Mouse (Mus musculus): ENCODE results near the gene Mrps18a.

The Mrps18a gene

DNA sequence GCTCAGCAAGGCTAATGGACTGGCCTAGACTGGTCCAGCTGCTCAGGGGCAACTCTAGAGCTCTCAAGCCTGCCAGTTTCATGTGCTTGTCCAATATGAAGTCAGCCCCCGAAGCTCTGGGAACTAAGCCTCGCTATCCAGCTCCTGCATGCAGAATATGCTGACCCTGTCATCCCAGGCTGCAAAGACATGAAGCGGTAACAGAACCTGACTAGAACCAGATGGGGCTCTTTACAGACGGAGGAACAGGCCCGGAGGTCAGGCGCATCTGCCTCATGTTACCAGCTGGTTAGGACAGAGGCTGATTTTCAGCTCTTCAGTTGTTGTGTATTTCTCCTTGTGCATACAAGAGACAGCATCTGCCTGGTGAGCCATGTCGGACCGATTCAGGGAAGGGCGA is 8.9 kb upstream of the Mrps18a start:
- in situ Hi-C loops (cut with MboI, MseI), result no loop called here

DNA sequence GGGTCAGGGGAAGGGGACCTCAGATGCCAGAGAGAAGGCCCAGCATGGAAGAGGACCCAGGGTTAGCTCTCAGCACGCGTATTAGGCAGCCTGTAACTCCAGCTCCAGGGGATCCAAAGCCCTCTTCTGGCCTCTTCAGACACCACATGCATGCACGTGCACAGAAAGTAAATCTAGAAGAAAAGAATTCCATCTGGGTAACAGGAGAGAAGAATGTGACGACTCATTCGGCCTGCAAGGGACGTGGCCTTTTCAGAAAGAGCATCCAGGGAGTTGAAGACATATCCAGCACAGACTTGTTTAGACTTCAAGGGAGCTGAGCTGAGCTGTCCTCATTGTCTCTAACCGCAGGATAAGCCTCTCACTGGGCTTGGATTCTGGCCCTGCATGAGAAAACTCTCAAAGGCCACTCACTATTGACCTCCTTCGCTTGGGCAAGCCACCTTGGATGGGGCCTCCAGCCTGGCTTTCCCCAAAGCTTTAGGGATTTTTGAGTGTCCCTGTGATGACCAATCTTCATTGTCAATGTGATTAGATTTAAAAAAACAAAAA is 8.1 kb upstream of the Mrps18a start:
- in situ Hi-C loops (cut with MboI, MseI), result no loop called here

DNA sequence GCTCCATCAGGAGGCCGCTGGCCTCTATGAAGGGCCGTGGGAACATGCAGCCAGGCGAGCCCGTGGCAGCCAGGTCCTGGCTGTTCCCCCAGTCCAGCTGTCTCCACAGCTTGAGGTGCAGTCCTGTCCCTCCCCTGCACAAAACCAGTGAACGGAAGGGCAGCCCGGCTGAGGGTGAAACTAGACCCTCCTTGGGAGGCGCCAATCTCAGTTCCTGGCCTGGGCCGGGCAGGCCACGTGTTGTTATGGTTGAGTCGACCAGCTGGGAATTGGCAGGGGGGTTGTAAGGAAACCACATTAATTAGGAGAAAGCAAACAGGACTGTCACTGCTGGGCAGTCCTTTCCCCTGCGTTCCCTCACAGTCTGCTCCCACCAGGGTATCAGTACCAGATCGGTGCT is 6.3 kb upstream of the Mrps18a start:
- in situ Hi-C loops (cut with MboI, MseI), result no loop called here

DNA sequence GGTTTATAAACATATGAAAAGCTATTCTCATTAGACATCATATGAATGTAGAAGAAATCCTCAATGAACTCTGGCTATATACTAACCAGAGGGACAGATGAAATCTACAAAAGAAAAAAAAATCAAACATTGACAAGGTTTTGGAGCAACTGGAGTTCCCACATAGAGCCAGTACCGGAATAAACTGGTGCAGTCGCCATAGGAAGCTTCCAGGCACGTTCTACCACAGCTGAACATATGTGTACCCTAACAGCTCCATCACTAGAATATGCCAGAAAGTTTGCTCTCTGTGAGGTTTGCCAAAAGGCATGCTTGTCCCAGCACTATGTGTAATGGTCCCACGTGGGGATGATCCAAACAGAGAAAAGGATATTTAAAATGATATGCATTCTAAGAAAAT is 2.5 kb upstream of the Mrps18a start:
- in situ Hi-C loops (cut with MboI, MseI), result no loop called here

DNA sequence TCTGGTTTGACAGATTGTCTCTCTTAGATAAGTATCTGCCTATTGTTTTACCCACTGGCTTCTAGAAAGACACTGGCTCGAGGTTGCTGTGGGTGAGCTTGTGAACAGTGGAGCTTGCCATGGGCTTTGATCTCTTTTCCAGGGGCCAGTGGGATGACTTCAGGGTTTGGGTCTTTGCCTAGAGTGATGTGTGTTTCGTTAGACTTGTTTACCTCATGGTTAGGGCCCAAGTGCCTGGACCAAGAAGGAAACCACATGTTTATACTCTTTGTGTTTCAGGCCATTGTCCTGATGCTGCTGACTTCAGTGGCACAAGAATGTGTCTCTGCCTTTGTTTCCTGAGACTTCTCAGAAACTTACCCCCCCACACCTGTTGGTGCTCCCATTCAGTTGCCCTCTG is 4.7 kb downstream of the Mrps18a start:
- in situ Hi-C loops (cut with MboI, MseI), result no loop called here

DNA sequence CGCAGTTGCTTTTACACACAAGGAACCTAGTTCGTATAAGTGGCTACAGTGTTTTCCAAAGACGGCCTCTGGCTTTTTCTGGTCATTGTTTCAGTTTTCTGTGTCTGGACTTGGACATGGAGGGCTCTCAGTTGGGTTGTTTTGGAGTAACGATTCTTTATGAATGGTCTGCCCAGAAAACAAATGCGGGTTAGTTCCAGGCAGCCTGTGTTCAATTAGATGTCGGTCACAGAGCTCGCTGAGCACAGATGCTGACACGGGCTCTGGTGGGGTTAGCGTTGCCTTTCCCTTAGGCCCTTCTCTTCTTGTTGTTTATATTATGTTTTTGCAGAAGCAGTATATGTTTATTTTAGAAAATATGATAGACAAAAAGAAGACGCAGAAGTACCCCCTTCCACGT is 5.4 kb downstream of the Mrps18a start:
- in situ Hi-C loops (cut with MboI, MseI), result no loop called here

DNA sequence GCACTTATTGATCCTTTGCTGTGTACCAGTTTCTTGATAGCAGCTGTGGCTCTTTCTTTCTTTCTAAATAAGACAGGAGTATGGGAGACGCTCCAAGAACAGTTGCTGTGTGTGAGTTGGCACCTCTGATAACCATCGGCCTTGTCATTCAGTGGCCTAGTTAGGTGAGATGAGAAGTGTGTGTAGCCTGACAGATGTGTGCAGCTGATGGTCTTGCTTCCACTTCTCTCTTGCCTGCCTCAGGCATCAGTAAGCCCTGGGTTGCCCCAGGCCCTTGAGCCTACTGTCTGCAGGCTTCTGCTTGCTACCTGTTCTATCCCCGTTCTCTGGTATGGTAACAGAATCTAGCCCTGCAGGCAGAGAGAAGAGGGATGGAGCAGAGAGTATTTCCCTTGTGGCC is 6.1 kb downstream of the Mrps18a start:
- in situ Hi-C loops (cut with MboI, MseI), result no loop called here

DNA sequence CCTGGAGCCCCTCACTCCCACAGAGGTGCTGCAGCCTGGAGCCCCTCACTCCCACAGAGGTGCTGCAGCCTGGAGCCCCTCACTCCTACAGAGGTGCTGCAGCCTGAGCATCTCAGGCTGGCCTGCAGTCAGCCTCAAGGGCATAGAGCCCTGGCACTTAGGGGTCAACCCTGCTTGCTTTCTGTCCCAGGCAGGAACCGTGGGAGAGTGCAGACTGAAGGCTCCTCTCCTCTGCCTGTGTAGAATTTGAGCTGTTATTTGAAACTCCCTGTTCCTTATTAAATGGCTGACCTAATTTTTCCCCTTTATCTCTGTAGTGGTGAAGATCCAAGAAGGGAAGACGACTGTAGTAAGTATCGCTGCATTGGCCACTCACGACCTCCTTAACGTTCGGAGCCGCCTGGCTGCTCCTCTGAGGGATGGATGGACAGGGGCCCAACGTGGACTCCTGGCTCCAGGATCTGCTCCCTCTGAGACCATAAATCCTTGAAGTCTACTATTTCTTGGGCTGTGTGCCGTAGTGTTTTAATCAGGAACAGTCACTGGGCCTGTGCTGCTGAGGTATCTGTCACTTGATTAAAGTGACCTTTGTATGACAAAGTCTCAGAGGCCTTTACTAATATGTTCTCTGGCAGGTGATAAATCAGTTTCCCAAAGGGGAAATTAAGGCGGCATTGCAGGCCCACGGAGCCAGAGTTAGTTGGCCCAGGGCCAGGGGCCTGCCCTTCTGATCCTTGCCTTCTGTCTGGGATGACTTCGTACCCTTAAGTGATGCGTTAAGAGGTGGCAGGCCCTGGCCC is 7.0 kb downstream of the Mrps18a start:
- in situ Hi-C loops (cut with MboI, MseI), result no loop called here

DNA sequence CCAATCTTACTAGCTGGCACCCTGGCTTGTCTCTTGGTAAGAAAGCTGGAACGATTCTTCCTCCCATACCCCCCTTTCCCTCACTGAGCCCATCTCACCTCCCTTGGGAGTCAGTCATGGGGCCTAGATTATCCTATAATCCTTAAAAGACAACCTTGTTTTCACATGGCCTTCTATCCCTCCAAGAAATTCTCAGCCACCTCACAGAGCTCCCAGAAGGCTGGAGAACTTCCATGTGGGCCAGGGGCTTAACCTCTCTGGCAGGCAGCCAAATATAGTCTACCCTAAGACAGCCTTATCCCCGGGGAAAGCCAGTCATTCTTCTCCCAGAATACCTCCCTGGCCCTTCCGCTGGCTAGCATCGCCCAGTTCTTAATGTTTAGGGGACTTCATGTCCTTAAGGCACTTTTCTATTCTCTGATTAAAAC is 7.7 kb downstream of the Mrps18a start:
- in situ Hi-C loops (cut with MboI, MseI), result no loop called here

DNA sequence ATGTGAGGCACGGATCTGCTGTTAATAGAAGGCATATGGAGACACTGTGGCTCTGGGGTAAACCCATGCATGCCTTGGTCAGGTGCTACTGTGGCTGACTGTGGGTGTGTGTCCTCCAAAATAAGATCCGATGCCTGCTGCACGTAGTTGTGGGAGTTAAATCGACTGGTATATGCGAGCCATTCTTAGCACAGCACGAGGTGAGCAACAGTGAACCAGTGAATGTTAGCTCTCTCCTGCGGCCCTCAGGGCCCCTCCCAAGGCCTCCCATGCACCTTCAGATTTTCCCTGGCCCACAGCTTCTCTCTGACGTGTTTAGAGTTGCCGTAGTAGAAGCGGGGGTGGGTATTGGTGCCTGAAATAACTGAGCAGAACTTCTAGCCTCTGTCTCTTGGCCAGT is 8.9 kb downstream of the Mrps18a start:
- in situ Hi-C loops (cut with MboI, MseI), result no loop called here

DNA sequence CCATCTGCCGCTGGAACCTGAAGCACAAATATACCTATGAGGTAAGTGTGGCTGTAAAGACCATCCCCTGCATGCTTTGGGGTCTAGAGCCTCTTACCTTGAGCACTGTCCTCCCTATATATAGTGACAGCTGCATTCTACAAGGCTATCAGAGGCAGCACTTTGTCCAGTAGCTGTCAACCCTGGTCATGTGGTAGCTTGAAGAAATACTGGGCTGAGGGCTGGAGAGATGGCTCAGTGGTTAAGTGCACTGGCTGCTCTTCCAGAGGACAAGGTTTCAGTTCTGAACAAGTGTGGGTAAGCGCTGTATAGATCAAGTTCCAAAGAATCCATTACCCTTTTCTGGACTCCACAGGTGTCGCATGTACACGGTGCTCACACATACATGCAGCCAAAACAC is 12.0 kb downstream of the Mrps18a start:
- in situ Hi-C loops (cut with MboI, MseI), result no loop called here

DNA sequence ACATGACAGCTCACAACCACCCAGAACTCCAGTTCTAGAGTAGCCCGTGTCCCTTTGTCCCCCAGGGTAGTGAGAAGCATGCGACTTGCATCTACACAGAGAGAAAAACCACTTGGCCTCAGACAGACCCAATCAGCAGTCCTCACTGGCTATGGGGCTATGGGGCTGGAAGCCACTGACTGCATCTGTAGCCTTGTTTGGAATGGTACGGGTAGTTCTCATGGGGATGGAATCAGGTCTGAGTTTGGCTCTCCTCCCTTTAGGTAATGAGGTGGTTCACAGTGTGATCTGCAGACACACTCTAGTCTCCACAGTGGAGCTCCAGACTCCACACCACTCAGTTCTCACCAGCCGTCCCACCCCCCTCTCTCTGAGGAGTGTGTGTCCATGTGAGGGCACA is 12.5 kb downstream of the Mrps18a start:
- in situ Hi-C loops (cut with MboI, MseI), result no loop called here

DNA sequence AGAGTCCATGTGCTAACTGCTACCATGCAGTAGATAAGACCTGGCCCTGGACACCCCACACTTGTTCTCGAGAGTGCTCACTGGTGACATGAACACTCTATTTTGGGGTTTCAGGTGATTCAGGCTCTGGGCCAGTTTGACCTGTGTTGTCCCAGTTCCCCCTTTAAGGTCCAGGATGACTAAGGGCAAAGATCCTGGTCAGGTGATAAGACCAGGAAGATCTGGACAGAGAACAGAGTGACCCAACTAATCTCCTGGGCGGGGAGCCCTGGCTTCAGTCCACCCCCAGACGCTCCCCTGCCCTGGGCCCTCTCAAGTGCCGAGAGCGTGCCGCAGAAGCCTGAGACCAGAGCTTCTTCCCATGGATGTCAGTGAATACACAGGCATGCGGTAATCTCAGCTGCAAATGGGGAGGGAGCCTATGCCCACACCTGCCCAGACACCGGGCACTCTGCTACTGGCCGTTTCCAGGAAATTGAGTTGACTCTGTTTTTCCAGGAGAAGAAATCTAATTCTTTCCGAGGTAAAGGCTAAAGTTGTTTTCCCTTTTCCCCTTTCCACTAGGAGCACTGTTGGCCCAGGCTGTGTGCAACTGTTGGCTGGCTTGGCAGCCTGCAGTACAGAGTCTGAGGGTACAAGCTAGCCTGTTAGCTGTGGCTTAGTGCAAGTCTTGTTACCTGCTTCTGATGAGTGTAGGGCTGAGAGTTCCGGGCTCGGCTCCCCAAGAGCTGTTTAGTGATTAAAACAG is 13.3 kb downstream of the Mrps18a start:
- in situ Hi-C loops (cut with MboI, MseI), result no loop called here

DNA sequence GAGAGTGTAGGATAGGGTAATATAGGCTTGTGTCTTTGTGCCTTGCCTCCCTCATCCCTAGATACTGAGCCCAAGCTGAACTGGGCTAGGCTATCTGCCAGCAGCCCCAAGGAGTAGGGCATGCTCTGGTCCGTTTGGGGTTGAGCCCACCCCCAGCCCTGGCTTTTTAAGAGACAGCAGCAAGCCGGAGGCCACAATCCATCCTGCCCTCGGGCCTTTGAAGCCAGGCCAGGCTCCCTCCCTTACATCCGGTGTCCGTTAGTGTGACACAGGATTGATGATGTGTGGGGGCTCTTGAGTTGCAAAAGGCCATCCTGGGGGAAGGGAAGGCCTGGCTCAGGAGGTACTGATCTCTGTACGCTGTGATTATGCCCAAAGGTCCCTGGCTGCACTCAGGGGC is 15.8 kb downstream of the Mrps18a start:
- in situ Hi-C loops (cut with MboI, MseI), result no loop called here

DNA sequence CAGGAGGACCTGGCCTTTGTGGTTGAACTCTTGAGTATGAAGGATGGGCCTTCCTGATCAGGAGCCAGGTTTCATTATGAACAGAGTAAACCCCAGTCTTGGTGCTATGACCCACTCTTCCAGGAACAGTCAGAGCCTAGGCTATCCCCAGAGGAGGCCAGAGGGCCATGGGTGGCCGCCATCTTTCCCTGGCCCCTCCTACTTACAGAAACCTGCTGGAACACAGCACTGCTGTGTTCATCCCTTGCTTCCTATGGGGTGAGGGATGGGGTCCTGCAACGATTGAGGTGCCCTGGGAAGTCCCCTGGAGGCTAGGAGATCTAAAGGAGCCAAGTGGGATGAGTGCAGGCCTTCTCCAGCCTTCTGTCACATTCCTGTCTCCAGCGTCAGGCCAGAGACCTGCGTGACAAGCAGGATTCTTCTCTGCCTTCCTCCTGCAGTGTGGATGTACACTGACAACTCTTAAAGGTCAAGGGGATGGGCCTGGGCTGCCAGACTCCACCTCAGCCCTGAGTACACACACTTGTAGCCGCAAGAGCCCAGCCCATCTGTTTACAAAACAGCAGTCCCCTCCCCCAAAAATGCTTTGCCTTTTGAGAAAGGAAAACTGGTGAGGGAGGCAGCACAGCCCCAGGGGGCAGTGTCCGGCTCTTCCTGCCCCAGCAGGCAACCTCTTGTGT is 17.2 kb downstream of the Mrps18a start:
- in situ Hi-C loops (cut with MboI, MseI), result no loop called here

DNA sequence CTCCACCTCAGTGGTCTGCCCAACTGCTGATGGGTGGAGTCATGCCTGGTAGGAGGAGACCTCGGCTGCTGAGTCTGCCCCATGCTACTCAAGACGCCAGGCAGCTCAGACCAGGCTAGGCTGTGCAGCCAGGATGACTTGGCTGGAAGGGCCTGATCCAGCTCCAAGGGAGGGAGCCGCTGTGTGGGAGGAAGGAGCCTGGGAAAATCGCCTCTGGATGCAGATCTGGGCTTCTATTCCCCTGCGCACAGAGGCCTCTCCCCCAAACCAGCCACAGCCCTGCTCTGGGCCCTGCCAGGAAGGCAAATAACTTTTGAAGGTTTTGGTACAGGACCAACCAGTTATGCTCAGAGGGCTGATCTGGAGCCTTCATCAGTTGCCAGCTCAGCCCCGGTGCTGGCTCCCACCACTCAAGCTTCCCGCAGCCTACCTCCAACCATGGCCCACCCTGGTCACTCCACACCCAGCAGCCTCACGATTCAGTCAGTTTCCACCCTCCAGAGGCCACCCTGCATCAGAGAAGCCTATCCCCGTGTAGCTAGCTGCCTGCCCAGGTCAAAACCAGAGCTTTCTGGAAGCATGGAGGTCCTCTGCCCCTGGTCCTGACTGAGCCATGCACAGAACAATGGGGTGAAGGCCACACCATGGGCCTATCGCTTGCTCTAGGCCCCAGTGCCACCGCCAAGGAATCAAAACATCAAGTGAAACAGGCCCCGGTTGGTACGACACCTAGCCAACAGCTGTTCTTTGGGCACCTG is 19.1 kb downstream of the Mrps18a start:
- in situ Hi-C loops (cut with MboI, MseI), result loop anchor here (5.0 kb wide), 1 partner anchor 403 kb away; no protein-coding TSS in a partner anchor

DNA sequence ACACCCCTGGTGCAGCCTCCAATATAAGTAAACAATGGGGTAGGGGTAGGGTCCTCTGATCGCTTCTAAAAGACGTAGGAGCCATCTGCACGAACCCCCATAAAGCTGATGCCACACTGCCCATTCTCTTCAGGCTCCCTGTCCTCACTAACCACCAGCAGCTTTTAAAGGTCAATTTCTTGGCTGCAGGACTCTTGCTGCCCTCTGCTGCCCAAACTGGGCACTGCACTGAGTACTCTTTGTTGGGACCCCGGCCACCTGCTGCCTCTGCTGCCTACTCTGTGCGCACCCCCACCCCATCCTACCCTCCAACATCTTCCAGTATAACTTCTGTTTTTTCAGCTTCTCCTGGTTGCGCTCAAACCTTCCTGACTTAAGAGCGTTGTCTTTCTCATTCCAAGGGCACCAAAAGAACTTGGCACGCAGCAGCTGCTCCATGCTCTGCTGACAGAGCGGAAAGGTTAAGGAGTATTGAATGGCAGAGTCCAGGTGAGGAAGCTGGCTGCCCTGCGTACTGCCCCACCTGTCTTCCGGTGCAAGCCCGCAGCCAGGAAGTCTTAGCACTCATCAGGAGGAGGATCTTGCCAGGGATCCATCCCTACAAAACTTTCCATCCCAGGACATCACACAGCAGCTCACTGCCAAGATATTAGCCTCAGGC is 21.4 kb downstream of the Mrps18a start:
- in situ Hi-C loops (cut with MboI, MseI), result loop anchor here (5.0 kb wide), 1 partner anchor 405 kb away; no protein-coding TSS in a partner anchor

DNA sequence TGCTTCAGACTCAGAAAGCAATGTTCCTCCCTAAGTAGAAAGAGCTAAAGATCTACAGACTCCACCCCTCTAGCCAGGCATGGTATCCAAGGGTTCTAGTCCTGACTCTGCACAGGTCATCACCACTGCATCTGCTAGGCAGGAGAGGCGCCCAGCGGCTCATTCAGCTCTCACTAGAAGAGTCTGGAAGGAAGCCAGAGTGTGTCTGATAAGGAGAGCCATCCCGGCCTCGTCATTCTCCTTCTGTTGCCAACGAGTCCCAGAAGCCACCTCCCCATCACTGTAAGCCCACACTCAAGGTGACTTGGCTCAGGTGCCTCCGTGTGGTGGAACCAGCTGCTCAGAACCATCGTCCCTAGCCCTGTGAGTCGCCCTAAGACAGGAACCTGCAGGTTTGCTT is 22.1 kb downstream of the Mrps18a start:
- in situ Hi-C loops (cut with MboI, MseI), result loop anchor here (5.0 kb wide), 1 partner anchor 406 kb away; no protein-coding TSS in a partner anchor

DNA sequence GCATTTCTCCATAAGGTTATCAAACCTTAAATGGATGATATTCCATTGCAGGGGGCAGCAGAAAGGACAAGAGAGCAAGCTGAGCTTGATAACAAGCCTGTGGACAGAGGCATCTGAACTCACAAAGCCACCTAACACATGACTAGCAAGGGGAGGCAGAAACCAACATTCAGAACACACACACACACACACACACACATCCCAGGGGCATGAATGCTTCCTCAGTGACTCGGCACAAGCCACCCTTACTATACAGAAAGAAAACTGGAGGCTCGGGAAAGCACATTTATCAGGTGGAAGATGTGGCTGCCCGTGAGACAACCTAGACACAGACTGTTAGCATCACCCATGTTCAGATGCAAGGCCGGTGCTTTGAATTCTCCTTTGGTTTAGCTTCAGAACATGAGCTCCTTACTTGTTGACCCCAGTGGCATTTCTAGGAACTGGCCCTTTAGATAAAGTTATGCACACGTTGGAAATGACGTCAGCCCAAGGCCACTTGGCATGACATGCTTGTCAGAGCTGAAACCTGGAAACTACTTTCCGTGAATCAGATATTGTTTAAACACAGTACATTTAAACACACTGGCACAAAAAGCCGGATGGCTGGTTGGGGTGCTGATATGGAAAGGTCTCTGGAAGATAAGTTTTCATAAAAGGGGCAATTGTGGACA is 27.9 kb downstream of the Mrps18a start:
- in situ Hi-C loops (cut with MboI, MseI), result no loop called here

DNA sequence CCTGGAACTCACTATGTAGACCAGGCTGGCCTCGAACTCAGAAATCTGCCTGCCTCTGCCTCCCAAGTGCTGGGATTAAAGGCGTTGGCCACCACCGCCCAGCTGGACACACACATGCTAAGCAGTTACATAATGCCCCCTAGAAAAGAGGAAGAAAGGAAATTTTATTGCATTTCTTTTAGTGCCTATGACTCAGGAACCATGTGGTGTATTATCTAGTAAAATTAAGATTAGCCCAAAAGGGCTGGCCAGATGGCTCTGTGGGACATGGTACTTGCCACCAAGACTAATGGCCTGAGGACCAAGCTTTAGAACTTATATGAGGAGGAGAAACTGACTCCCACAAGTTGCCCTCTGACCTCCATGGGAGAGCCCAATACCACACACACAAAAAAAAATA is 29.1 kb downstream of the Mrps18a start:
- in situ Hi-C loops (cut with MboI, MseI), result no loop called here
